Mouse (Mus musculus) kidney, postnatal 4 days (tissue): ENCODE results near the gene Ppfia2.

Source experiments
- DNase-seq, 2 experiments: peaks; one replicate each; pipeline ENCODE4 v3.0.0; 2021; ENCODE audit warnings: mixed read lengths in 2 of 2

Gene Ppfia2

GRCm38 (mm10) chr10:106469855-106470532, at the start of gene Ppfia2:
Gene Ppfia2, plus strand, starts transcription at chr10:106470339.
- DNase-seq, result peak; percentile 36 to 47

DNA sequence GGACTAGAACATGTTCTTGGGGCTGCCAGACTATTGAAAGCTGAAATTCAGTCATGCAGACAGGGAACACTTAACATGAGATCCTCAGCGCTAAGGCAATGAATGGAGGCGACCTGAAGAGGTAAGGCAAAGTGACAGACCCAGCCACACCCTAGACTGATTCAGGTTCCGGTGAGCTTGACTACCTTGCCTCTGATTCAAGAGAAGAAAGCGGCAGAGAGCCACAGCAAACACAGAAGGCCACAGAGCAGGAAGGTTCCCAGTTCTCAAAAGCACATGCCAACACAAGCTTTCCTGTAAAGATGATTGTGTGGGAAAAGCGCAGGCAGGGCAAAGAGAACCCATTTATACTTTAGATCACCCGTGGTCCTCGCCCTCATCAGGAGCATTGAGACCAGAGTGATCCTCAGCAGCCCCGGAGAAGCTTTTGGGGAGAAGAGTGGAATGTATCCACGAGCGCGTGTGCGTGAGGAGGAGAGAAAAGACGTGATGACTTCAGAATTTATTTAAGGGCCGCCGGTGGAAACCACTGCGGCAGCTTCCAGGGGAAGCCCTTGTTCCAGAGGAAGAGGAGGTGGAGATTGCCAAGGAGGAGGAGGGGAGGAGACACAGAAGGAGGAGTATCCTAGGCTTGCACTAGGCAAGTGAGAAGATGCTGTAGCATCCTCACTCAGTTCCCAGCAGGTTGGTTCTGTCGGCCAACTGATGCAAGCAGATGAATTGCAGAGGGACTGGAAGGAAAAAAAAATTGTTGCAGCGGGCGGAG, 1.0 kb upstream of the Ppfia2 start:
- DNase-seq, result peak; percentile 11 to 15

DNA sequence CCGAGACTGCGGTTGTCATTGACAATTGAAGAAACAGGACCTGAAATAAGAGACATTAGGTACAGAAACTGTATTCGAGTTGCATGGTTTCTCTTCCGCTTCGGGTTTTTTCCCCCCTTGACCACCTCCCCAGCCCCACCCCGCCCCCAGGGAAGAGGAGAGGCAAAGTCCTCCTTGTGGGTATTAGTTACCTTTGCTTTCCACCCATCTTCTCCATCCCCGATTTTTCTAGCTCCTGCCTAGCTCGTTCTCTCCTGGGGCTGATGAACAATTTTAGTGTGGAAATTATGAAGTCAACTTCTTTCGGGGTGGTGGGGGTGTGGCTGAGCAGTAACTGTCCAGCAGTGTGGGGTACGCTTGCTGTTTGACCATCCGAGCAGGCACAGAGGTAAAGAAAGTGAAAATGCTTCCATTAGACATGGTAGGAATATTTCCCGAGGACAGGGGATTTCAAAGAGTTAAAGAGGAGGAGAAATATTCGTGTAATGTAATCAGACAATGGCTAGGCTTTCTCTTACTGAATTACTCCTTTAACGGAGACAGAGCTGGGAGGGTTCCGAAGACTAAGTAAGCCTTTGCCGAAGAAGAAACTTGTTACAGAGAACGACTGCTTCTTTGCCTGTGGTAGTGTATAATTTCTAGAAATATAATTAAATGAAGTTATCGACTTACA, 530 bp downstream of the Ppfia2 start:
- DNase-seq, result peak in 1 of 2 experiments; percentile 4

DNA sequence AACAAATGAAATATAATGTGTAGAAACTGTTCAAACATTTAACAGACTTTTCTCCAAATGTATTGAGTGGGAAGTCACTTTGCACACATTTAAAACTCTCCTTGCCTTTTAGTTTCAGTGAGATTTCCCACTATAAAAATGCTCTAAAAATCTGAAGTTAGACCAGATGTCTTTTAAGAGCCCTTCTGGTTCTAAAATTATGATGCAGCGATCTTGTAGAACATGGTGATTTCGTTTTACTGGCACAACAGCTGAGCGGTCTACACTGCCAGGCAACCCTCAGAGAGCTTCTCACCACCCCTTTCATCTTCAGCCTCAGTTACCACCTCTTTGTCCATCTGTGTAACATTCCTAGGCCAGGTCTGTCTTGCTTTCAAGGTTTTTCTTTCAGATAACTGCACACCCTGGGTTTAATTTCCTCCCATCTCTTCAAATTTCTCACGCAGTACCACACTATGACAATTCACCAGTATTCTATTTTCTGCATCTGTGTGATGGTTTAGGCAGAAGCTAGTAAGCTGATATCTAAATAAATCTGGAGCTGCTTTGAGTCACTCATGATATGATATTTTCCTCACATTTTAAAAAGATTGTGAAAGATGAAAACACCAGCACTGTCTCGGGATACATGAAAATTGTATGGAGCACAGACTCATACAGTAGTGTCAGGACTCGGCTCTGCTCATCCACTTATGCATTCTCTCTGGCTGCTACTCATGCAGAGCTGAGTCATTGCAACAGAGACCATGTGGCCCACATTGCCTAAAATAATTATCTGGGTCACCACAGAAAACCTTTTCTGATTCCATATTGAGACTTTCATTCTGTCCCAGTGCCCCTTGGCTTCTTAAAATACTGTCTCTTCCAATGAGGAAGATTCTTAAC, 39.4 kb downstream of the Ppfia2 start:
- no peak for DNase-seq

DNA sequence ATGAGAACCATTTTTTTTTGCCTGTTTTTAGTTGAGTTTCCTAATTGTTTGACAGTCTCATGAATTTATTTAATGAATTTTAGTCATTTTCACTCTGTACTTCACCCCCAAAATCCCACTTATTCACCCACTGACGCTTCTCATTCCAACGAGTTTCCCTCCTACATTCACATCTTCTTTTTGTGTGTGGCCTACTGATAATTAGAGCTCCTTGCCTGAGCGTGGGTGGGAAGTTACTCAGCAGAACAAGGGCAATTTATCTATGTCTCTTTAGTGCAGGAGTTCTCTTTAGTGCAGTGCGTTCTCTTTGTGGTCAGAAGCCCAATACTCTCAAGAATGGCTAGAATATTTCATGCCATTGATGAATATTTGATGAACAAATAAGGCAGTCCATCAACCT, 95.9 kb downstream of the Ppfia2 start:
- no peak for DNase-seq

- DNase-seq, result no peak
Measured at GRCm38 (mm10) chr10:106585026-106585425, 114.9 kb downstream of the Ppfia2 start.

DNA sequence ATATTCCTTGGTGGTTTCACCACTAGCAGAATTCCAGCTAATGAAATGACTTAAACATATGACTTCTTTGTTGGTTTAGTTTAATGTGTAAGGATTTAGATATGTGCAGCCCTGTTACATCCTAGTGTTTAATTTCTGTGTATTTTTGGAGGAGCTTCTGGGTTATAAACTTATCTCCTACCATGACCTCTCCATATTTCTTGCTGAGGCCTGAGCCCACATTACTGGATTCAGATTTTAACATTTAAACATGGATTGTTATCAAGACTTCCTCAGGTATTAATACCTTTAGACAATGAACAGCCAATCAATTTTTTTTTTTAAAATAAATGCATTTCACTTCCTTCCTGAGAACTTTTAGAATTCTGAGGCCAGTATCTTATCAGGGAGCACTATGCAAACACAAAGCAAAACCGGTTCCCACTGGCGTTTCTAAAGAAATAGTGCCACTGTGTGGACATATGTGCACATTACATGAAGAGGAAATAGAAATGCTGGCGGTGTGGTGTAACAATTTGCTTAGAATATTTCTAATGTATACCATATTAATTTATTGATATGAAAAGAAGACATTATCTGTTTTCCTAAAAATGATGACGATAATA, 115.4 kb downstream of the Ppfia2 start:
- peak; percentile 11 to 17 for DNase-seq

DNA sequence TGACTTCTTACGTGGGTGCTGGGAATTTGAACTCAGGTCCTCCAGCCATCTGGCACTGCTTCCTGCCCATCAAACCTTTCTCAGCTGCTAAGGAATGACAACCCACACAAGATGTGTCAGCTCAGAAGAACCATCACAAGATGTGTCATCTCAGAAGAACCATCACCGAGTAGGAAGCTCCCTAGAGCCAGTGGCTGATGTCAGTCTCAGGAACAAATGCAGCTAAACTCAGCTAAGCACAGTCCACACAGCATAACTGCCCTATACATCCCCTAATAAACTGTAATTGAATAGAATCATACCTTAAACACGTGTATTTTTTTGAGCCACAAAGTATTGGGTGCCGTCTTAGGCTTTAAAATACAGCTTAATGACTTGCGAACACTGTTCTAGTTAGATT, 117.7 kb downstream of the Ppfia2 start:
- no peak for DNase-seq

DNA sequence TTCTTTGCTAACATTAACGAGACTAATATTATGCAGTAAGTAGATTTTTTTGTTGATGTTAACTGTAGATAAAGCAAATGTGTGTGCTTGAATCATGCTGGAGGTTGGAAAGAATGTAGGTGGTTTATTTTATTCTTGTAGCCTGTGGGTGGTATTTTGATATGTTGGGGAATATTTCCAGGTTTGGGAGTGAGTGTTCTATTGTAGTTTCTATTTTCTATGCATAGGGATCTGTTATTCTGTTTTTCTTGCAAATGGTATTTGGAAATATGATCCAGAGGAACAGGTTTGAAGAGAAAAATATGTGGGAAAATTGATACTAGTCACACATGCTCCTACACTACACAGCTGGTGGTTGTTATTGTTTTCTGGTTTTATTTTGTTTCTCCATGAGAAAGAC, 120.8 kb downstream of the Ppfia2 start:
- DNase-seq, result no peak

DNA sequence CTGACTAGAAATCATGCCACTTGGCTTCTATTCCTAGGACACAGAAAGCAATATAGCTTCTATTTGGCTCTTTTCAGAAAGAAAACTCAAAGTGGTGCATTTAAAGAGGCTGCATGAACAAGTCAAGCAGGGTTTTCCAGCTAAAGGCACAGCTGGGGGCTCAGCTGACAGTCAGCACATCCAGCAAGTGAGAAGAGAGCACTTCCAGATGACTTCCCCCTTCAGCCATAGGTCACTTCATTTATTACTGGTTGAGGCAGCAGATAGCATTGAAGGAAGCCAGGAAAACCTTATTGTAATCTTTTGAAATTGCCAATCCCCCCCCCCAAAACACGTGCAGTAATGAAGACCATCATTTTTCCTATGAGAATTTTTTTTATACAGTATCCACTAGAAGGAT, 126.8 kb downstream of the Ppfia2 start:
- DNase-seq, result no peak

DNA sequence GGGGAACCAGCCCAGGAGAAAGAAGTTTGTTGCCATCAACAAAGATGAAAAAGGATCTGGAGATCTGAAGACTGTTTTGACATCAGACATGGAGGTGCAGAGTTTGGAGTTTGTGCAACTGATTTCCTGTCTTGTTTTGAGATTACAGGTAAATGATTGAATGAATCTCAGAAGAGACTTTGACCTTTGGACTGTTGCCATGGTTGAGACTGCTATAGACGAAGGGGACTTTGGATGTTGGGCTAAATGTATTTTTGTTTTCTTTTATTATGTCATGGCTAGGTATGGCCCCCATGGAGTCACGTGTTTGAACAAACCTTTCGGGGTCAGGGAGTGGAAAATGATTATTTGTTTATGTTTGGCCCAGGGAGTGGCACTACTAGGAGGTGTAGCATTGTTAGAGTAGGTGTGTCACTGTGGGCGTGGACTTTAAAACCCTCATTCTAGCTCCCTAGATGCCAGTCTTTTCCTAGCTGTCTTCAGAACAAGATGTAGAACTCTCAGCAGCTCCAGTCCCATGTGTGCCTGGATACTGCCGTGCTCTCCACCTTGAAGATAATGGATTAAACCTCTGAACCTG, 133.3 kb downstream of the Ppfia2 start:
- no peak for DNase-seq

- DNase-seq, result no peak
Measured at GRCm38 (mm10) chr10:106609177-106609981, 139.2 kb downstream of the Ppfia2 start.

GRCm38 (mm10) chr10:106610222-106610621, 140.1 kb downstream of the Ppfia2 start:
- DNase-seq, result no peak

GRCm38 (mm10) chr10:106618194-106618593, 148.1 kb downstream of the Ppfia2 start:
- DNase-seq, result no peak

DNA sequence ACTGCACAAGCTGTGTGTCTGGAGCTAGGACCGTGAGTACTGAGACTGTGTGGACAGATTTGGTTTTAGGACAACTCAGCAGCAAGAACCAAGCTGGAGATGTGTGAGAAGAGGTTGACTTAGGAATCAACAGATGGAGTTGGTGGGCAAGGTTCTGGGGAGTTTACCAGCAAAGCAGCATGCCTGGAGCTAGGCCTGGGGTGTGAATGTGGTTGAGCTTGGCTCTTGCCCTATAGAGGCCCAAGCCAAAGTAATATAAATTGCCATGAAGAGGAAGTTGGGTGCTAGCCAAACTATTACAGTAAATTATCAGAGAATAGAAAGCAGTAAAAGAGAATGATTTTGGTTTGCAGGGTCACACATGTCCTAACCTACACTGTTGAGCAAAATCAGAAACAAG, 150.8 kb downstream of the Ppfia2 start:
- DNase-seq, result no peak

DNA sequence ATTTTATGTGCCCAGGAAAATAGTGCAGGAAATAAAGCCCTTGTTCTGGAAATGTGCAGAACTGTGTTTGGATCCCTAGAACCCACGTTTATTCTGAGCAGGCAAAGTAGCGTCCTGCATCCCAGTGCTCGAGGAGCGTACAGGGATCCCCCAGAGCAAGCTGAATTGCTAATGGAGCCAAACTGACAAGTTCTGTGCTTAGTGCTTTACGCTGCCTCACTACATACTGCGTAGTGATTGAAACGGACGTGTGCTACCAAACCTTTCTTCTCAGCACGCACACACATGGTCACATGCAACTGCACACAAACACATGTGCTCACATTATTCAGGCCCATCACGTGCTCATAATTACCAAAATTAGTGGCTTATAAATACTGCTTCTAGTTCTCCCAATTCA, 153.2 kb downstream of the Ppfia2 start:
- no peak for DNase-seq

- DNase-seq, result peak in 1 of 2 experiments; percentile 10
Measured at GRCm38 (mm10) chr10:106632171-106632935, 162.2 kb downstream of the Ppfia2 start.

DNA sequence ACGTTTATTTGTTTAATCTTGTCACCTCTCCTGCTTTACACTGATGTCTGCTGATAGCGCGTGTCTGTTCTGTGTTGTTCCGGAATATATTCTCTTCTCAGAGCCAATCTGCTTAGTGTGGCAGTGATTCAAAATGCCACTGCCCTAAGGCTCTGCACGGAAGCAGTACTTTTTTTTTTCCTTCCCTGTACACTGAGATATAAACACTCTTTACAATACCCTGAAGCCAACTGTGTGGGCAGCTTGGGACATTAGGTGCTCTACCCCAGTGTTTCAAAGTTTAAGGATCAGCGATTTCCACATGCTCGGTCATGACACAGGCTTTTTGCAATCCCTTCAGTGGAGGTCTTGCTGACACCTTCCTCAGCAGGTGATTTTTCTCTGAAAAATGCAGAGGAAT, 163.8 kb downstream of the Ppfia2 start:
- no peak for DNase-seq

DNA sequence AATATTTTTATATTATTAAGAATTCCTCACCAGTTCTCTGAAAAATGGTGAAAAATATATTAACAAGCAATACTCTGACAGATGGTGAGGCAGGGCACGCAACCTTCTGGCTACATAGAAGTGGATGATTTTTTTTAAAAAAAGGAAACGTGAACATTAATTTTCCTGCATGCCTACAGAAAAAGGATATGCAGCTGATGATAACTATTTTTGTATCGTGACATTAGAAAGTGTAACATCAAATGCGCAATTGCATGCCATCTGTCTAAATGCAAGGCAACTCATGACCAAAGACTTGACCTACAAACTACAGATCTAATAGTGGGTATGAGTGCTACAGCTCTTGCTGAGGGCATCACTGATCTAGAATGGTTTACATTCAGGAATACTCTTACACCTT, 182.1 kb downstream of the Ppfia2 start:
- DNase-seq, result no peak

DNA sequence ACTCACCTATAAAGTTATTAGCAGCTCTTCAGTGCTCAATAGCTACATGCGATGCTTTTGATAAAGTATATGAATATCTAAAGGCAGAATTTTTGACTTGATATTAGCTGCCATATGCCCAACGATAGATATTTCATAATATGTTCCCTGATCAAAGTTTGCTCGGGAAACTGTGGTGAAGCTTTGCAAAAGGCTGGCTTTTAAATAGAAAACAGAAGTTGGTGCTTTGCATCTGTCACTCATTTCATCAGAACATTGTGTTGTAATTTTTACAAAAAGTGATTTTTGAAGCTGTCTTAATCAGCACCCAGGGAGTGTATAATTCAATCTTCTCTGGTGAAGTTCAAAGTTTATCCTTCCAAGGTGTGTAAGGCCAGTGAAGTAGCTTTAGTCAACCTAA, 195.1 kb downstream of the Ppfia2 start:
- DNase-seq, result no peak
